Mouse (Mus musculus) left cerebral cortex, adult 8-10 months (tissue): ENCODE measurements around the gene Serpine3. TPM values are rescaled to one million over a fixed set of nuclear protein-coding genes. Genes with fewer than 3 reads are reported as not detected.
"Not testable (repeated sequence)": the region's sequence is repeated elsewhere in the genome, so short reads cannot be mapped to it uniquely, and the experiment has no call there.

Experiments used
- DNase-seq, 2 experiments: peaks; one replicate each; pipeline ENCODE4 v3.0.0; 2022; ENCODE audit warnings: low spot score in 2 of 2
- total RNA-seq, 4 experiments: library from RNA; stranded (reverse); gene quantifications; 2 replicates each; pipeline ENCODE4 v1.2.4; 2022

Serpine3 gene
- total RNA-seq, result not detected

- no peak for DNase-seq
Observed at GRCm38 (mm10) chr14:62663367-62663766, at the start of gene Serpine3. Gene Serpine3 (plus strand): TSS chr14:62663667.

DNA sequence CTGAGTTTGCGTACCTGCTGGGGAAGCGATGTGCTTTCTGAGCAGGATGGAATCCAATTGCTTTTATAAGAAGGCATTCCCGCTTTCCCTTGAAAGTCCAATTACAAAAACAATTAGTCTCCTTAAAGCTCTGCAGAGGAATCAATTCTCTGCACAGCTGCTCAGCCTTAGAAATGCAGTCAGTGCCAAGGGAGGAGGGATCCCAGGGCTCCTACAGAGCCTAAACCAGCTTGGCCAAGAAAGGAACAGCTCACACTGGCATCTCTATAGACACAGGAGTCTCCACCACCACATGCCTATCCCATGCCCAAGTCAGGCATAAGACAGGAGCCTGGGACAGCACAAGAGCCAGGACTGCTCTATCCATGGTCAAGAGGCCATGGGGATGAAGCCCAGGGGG lies 41.1 kb upstream of the Serpine3 start:
- peak in 1 of 2 experiments; percentile 45 for DNase-seq

DNA sequence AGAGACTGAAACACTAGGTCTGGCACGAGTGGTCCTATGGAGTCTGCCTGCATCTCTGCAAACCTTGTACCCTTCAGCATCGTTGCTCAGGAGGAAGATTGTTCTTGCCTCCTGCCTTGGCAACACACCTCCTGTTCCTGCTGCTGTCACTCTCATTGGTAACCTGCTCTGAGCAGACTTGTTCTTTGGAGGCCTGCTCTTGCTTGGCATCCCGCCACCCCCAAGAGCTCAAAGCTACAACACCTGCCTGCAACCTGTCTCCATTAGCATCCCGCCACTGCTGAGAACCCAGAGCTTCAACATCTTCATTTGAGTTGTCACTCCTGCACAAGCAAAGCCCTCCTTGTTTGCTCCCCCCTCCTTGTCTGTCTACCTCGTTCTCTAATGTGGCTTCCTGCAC lies 35.5 kb upstream of the Serpine3 start:
- DNase-seq, result no peak

GRCm38 (mm10) chr14:62637436-62638344 lies 25.8 kb upstream of the Serpine3 start:
- DNase-seq, result peak; percentile 20 to 48

DNA sequence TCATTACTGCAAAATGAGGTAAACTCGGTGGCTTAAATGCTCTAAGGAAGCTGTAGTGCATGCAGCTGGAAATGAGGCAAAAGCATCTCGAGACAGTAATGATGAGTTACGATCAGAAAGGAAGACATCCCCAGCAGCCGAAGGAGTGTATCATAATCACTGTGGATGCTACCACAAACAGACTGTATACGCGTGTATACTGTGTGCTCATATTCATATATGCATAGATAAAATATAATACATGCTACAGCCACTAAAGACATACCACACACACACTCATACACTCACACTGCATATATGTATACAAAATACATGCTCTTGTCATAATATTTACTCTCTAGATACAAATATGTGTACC lies 25.1 kb upstream of the Serpine3 start:
- no peak for DNase-seq

DNA sequence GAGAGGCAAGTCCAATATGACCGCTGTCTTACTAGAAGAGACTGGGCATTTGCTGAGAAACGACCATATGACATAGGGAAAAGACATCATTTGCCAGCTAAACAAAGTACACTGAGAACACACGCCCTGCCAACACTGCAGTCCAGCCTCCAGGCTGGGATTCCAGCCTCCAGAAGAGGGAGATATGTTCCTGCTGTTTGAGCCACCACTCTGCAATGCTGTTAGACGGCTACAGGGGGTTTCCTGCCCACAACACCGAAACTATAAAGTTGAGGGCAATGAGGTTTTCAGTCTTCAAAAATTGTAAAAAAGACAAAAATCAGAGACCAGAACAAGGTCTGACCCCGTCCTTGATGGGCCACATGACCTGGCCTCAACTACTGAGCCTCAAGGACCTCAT lies 24.4 kb upstream of the Serpine3 start:
- DNase-seq, result no peak

DNA sequence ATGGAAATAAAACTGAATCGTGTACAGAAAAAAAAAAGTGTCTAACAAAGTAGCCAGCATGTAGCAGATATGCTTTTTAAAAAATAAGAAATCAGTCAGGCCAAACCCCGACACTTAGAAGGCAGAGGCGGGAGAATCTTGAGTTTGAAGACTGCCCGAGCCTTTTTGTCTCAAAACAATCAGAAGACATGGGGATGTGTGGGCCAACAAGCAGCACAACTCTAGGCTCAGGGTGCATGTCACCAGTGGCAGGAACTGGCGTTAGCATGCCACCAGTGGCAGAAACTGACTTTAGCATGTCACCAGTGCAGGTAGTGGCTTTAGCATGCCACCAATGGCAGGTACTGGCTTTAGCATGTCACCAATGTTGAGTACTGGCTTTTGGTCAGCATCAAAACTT lies 23.9 kb upstream of the Serpine3 start:
- no peak for DNase-seq

DNA sequence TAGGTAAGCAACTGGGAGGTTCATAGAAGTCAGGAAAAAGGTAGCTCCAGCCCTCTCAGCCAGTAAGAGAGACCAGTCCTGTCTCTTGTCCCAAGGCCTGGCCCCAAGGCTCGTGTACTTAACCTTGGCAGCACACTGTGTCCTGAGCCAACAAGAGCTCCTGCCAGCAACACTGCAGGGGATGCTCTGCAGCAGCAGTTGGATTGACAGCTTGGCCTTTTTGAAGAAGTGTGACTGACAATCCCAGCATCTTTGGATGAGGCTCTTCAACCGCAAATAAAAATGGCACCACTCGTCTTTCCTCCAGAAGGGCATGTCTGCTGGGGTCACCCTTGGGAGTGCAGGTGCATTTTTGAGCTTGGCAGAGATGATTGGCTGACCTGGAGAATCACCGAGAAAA lies 23.1 kb upstream of the Serpine3 start:
- no peak for DNase-seq

- not testable (repeated sequence) for DNase-seq
Observed at GRCm38 (mm10) chr14:62642368-62642767, 21.1 kb upstream of the Serpine3 start.

DNA sequence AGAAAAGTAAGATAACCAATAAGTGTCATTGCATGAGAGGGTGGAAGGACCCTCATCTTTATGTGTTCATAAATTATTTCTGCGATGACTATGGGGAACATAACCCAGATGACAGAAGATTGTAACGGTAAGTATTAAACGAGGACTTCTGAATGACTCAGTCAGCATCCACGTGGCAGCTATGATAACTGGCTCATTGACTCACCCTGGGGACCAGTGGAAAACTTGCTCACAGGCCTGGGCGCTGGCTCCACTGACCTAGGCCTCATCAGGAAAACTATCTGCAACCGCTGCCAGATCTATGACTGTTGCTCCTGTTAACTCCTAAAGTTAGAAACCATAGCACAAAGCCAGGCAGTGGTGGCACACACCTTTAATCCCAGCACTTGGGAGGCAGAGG lies 15.1 kb upstream of the Serpine3 start:
- no peak for DNase-seq

DNA sequence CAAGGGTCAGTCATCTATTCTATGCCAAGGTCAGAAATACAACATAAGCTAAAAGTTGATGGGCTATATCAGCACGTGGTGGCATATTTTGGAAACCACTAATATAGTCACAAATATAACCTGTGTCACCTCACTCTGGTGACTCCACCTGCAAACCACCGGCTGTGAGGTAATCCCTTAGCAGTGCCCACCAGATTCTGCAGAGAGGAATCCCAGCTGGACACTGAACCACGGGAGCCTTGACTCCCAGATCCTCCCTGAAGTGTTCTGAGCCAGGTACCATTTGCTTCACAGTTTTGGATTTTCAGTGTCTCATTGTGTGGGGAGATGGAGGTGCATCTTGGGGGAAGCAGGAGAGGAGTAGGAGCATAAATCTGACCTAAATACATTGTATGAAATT lies 13.1 kb upstream of the Serpine3 start:
- DNase-seq, result no peak

DNA sequence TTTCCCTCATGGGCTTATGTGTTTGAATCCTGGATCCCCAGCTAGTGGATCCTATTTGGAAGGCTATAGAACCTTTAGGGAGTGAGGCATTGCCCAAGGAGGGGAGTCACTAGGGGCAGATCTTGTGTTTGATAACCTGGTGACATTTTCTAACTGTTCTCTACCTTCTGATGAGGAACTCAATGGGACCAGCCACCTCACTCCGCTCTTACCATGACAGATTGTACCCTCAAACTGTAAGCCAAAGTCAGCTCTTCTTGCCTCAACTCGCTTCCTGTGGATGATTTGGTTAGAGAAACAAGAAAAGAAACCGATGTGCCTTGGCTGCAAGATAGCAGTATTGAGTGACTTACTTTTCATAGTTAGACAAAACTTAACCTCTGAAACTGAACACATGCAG lies 11.7 kb upstream of the Serpine3 start:
- no peak for DNase-seq

DNA sequence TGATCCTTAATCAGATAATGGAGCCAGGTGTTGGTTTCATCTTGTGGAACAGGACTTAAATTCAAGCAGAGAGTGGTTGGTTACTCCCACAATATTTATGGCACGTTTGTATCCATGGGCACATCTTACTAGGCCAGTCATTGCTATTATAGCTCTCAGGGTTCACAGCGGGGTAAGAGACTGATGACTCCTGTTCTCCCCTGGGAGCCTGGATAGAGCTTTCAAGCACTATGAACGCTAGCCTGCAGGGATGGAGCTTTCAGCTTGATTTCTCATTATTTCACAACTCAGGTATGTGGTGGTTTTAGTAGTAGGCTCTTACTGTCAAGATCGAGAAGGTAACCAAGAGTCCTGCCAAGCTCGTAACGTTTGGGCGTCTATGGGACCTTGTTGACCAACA lies 7.5 kb upstream of the Serpine3 start:
- DNase-seq, result no peak

- DNase-seq, result no peak
Observed at GRCm38 (mm10) chr14:62657469-62657868, 6.0 kb upstream of the Serpine3 start.

- DNase-seq, result no peak
Observed at GRCm38 (mm10) chr14:62662381-62662780, 1.1 kb upstream of the Serpine3 start.

DNA sequence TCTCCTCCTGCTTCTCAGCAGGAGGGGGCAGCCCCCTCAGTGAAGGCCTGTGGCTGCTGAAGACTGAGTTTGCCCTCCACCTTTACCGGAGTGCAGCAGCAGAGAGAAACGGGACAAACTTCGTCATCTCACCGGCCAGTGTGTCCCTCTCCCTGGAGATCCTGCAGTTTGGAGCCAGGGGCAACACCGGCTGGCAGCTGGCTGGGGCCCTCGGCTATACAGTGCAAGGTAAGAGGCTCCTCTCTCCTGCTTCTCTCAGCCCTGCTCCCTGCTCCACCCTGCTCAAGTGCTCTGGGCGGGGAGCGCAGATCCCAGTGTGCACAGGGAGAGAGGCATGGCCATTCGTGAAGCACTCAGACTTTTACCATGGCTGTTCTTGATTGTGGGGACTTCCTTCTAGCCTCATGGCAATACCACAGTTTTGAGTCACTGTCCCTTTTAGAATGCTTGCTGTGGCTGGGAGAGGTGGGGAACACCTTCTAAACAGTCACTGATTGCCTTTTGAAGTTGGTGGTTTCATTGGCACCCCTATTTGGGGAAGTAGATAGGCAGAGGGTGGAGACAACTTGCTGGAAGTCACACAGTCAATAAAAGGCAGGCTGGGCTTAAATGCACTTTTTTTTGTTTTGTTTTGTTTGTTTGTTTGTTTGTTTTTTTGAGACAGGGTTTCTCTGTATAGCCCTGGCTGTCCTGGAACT lies 1.7 kb downstream of the Serpine3 start:
- DNase-seq, result no peak

DNA sequence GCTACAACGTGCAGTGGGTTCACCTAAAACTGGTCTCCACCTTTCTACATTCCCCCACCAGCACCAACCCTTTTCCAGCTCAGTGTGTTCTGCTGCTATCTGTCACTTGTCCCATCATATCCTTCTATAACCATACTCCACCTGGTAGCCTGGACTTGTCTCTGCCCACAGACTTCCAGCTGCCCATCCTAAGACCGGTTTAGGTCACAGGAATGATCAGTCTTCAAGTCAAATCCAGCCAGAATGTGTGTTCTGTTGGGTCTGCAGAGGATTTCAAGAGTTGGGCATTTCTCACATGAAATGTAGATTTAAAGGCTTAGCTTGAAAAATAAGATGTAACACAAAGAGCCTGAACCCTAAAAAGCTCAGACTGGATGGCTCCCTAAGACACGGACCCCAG lies 10.2 kb downstream of the Serpine3 start:
- no peak for DNase-seq

GRCm38 (mm10) chr14:62718161-62718560 lies 54.7 kb downstream of the Serpine3 start:
- DNase-seq, result no peak

- DNase-seq, result no peak
Observed at GRCm38 (mm10) chr14:62721625-62722024, 58.2 kb downstream of the Serpine3 start.

- DNase-seq, result no peak
Observed at GRCm38 (mm10) chr14:62724560-62724959, 61.1 kb downstream of the Serpine3 start.

DNA sequence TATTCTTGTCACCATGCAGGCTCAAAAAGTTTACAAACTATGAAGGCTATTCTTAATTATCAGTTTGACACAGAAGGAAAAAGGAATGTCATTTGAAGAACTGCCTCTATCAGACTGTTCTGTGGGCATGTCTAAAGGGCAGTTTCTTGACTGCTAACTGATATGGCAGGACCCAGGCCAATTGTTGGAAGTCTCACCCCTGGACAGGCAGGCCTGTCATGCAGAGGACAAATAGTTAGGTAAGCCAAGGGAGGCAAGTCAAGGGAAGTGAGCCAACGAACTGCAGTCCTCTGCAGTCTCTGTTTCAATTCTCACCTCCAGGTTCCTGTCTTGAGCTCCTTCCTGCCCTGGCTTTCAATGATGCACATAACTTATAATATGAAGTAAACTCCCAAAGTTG lies 68.4 kb downstream of the Serpine3 start:
- DNase-seq, result no peak

DNA sequence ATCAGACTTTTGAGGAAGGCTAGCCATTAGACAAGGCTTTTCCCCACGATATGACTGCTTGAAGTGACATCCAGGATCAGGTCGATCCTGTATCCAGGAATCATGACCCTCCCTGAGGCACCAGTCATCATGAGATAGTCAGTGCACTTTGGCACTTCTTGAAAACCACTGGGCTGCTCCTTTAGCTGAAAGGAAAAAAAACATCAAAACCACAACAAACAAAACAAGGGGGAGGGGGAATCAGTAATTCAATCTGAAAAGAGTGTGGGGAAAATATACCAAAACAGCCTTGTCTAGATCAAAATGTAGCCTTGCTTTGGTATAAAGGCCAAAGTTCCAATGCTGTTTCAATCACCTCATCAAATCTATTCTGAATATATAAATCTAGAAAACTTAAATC lies 70.2 kb downstream of the Serpine3 start:
- no peak for DNase-seq

- DNase-seq, result no peak
Observed at GRCm38 (mm10) chr14:62735646-62736045, 72.2 kb downstream of the Serpine3 start.
